Mouse (Mus musculus) MEL (cell line): ENCODE data around the gene Rrp12.

ENCODE experiments used
- CHD1 ChIP-seq: IDR thresholded peaks from 2 replicates; pipeline ENCODE4 v1.6.1; 2012; ENCODE audit warnings: low read depth, mild to moderate bottlenecking, inconsistent platforms, low read length, improper control_type of control experiment
- CTCF ChIP-seq, 3 experiments: IDR thresholded peaks in 2 of 3; conservative IDR thresholded peaks in 1 of 3; 2 replicates each; pipeline ENCODE4 v1.5.1; 2011 to 2012; ENCODE audit warnings: low read length in 3 of 3, low read depth in 2 of 3, mild to moderate bottlenecking in 2 of 3, improper control_type of control experiment in 1 of 3, inconsistent platforms in 1 of 3, mixed read lengths in 1 of 3, moderate library complexity in 1 of 3; ENCODE audit not compliant: control insufficient read depth in 1 of 3, insufficient read depth in 1 of 3, poor library complexity in 1 of 3, severe bottlenecking in 1 of 3
- EP300 ChIP-seq, 2 experiments: IDR thresholded peaks; 2 replicates each; pipeline ENCODE4 v1.6.1; 2011; ENCODE audit warnings: improper control_type of control experiment in 2 of 2, low read length in 2 of 2, low read depth in 1 of 2, mild to moderate bottlenecking in 1 of 2
- KAT2A ChIP-seq: conservative IDR thresholded peaks from 2 replicates; pipeline ENCODE4 v1.6.1; 2012; ENCODE audit warnings: low read depth, low read length, improper control_type of control experiment, inconsistent platforms
- RAD21 ChIP-seq: IDR thresholded peaks from 2 replicates; pipeline ENCODE4 v1.6.1; 2011; ENCODE audit warnings: mild to moderate bottlenecking, low read depth, low read length, improper control_type of control experiment
- USF2 ChIP-seq, 2 experiments: IDR thresholded peaks; 2 replicates each; pipeline ENCODE4 v1.6.1; 2011 to 2012; ENCODE audit warnings: improper control_type of control experiment in 2 of 2, low read length in 2 of 2, borderline replicate concordance in 1 of 2, inconsistent platforms in 1 of 2, low read depth in 1 of 2, mild to moderate bottlenecking in 1 of 2; ENCODE audit not compliant: insufficient read depth in 1 of 2
- ZC3H11A ChIP-seq: IDR thresholded peaks from 2 replicates; pipeline ENCODE4 v1.6.1; 2012; ENCODE audit warnings: low read depth, mild to moderate bottlenecking, inconsistent platforms, low read length, improper control_type of control experiment

DNA sequence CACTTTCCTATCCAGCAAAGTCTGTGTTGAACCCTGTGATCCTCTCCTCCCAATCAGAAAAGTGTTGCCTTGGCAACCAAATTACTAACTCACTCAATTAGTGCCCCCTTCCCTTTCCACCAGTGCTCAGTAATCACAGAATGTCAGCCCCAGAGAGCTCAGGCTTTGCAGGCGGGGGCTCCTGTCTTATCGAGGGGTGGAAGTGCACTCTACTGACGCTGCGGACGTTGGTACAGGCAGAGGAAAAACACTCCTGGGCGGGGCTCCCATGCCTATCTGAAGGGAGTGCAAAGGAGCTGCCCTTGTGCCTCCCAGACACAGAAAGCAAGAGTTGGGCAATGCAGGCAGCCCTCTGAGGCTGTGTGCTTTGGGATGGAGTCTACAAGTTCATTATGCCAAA is 60.2 kb downstream of the Rrp12 start:
- TF ChIP-seq CTCF (IDR thresholded peaks at IDR 0.05 in 2 of 3, conservative IDR thresholded peaks at IDR 0.05 in 1 of 3; ENCODE audit: control insufficient read depth in 1 of 3, insufficient read depth in 1 of 3, low read depth in 2 of 3, low read length in 3 of 3, poor library complexity in 1 of 3, severe bottlenecking in 1 of 3): no peak
- TF ChIP-seq RAD21: no peak
- no peak; the same call in 1 of the 2 replicates for TF ChIP-seq CHD1
- no peak for TF ChIP-seq KAT2A
- no peak for TF ChIP-seq ZC3H11A
- no peak for TF ChIP-seq USF2 (IDR thresholded peaks at IDR 0.05; ENCODE audit: borderline replicate concordance in 1 of 2, insufficient read depth in 1 of 2, low read depth in 1 of 2, low read length in 2 of 2)
- peak; percentile 63 to 92 for TF ChIP-seq EP300 (IDR thresholded peaks at IDR 0.05; ENCODE audit: low read depth in 1 of 2, low read length in 2 of 2)
